In genomic region chr1:36130307-36131035, GRCm38 (mm10) we compare ENCODE assay signal across 10 mouse cellular contexts.
DNase-seq lines count a peak whose midpoint lies in the region; ATAC-seq and TF ChIP-seq lines count a peak whose summit lies in the region.
"Had no signal": no experiment of that assay in that cellular context is flagged by ENCODE, and none has a peak within 500 bp of the region (broad histone marks: within the 10 kb centered on the region; RNA-seq: fewer than 3 reads in every experiment).

No protein-coding gene starts in this region.

- no peaks in the 10 kb centered on the region for H3K9me3 ChIP-seq in liver, embryonic 12.5 days (replicated peaks)
- no peaks in the 10 kb centered on the region for H3K9me3 ChIP-seq in midbrain, postnatal 0 days (ENCODE audit: low read length)

- H3K27me3 ChIP-seq in liver, embryonic 12.5 days (replicated peaks), result no peaks in the 10 kb centered on the region
- no peaks in the 10 kb centered on the region for H3K27me3 ChIP-seq in midbrain, postnatal 0 days (ENCODE audit: insufficient read depth, low read length)

- H3K27ac ChIP-seq in bone marrow macrophage, adult 2 months (ENCODE audit: insufficient read depth, low read depth, low read length), result peak overlapping the region; percentile 87
- H3K27ac ChIP-seq in liver, embryonic 12.5 days, result peak overlapping the region; percentile 87
- H3K27ac ChIP-seq in midbrain, postnatal 0 days (ENCODE audit: low read depth, low read length), result no peak overlapping the region

- peak overlapping the region; percentile 62 for H3K4me2 ChIP-seq in liver, embryonic 12.5 days
- no peak overlapping the region for H3K4me2 ChIP-seq in midbrain, postnatal 0 days (ENCODE audit: low read depth, low read length, poor library complexity, severe bottlenecking)

- 32% methylated on average over 4 of the region's 4 CpGs for whole genome bisulfite sequencing in liver, embryonic 12.5 days (ENCODE audit: insufficient replicate concordance)
- WGBS in midbrain, postnatal 0 days, result 97% methylated on average over 4 of the region's 4 CpGs

- H3K9ac ChIP-seq in liver, embryonic 12.5 days, result peak overlapping the region; percentile 60
- H3K9ac ChIP-seq in midbrain, postnatal 0 days (replicated peaks; ENCODE audit: low read length, poor library complexity, severe bottlenecking), result no peak overlapping the region

- H3K4me3 ChIP-seq in bone marrow macrophage, adult 2 months (ENCODE audit: insufficient read depth, low read length), result no peak overlapping the region
- no peak overlapping the region for H3K4me3 ChIP-seq in liver, embryonic 12.5 days
- H3K4me3 ChIP-seq in midbrain, postnatal 0 days (ENCODE audit: low read depth, low read length), result no peak overlapping the region

- peak; percentile 24 for DNase-seq in ovary, postnatal 36 days (ENCODE audit: low spot score)
- DNase-seq in ovary, postnatal 10 days (ENCODE audit: low spot score), result no peak
- DNase-seq in spleen, postnatal 10 days (ENCODE audit: low spot score in 2 of 2), result peak; percentile 71 to 81
- DNase-seq in midbrain, postnatal 0 days (ENCODE audit: low spot score), result no peak
- DNase-seq in T-cell, adult 2 months (ENCODE audit: low spot score), result no peak
- no peak for DNase-seq in frontal cortex, postnatal 10 days (ENCODE audit: low spot score in 2 of 2)
- DNase-seq: gastrocnemius, postnatal 25 days; kidney, postnatal 4 days had no signal

- peak; percentile 90 for ATAC-seq in liver, embryonic 12.5 days
- no peak for ATAC-seq in midbrain, postnatal 0 days (ENCODE audit: low FRiP score)

- peaks cover 79% of the 10 kb centered on the region for H3K4me1 ChIP-seq in bone marrow macrophage, adult 2 months (ENCODE audit: control insufficient read depth, insufficient read depth, low read length)
- H3K4me1 ChIP-seq in liver, embryonic 12.5 days, result peaks cover 52% of the 10 kb centered on the region
- H3K4me1 ChIP-seq in midbrain, postnatal 0 days (ENCODE audit: insufficient read depth, low read length), result no peaks in the 10 kb centered on the region; the same call in 1 of the 2 replicates

- H3K36me3 ChIP-seq in liver, embryonic 12.5 days, result no peaks in the 10 kb centered on the region
- no peaks in the 10 kb centered on the region for H3K36me3 ChIP-seq in midbrain, postnatal 0 days (ENCODE audit: insufficient read depth, low read length)

- no peak for TF ChIP-seq CTCF in bone marrow macrophage, adult 2 months (IDR thresholded peaks at IDR 0.05; ENCODE audit: low read depth, low read length)
- no peak for TF ChIP-seq CTCF in midbrain, postnatal 0 days (IDR thresholded peaks at IDR 0.05)

- no peak for TF ChIP-seq POLR2A in bone marrow macrophage, adult 2 months (IDR thresholded peaks at IDR 0.05; ENCODE audit: borderline replicate concordance, low read depth, low read length)

Comparison
In these comparisons a context has a peak if more than half of its experiments do, and no peak if none do; other contexts are left out.
1. DNase-seq: peak in ovary, postnatal 36 days (single experiment) and spleen, postnatal 10 days (2 of 2); none in ovary, postnatal 10 days (single experiment), midbrain, postnatal 0 days (single experiment), T-cell, adult 2 months (single experiment) and frontal cortex, postnatal 10 days (0 of 2).